ENCODE assay signal across 9 mouse cellular contexts in genomic region chr8:71324848-71325247, GRCm38 (mm10). TPM values are rescaled to one million over a fixed set of nuclear protein-coding genes. Genes with fewer than 3 reads are reported as not detected.
DNase-seq lines count a peak whose midpoint lies in the region; ATAC-seq and TF ChIP-seq lines count a peak whose summit lies in the region.
"Had no signal": no experiment of that assay in that cellular context is flagged by ENCODE, and none has a peak within 500 bp of the region (broad histone marks: within the 10 kb centered on the region; RNA-seq: fewer than 3 reads in every experiment).

No protein-coding gene starts in this region.

- no peak overlapping the region for H3K4me2 ChIP-seq in midbrain, postnatal 0 days (ENCODE audit: low read depth, low read length, poor library complexity, severe bottlenecking)
- H3K4me2 ChIP-seq in midbrain, embryonic 11.5 days = no peak overlapping the region
- no peak overlapping the region for H3K4me2 ChIP-seq in heart, postnatal 0 days (ENCODE audit: low read depth, low read length)
- no peak overlapping the region for H3K4me2 ChIP-seq in lung, postnatal 0 days (replicated peaks; ENCODE audit: low read depth, low read length)
- no peak overlapping the region for H3K4me2 ChIP-seq in forebrain, embryonic 12.5 days

- peak; percentile 34 for DNase-seq in adrenal gland, adult 2 months
- DNase-seq in adrenal gland, postnatal 4 days (ENCODE audit: low spot score in 2 of 2) = no peak
- DNase-seq in midbrain, postnatal 0 days (ENCODE audit: low spot score) = peak; percentile 14
- DNase-seq in midbrain, embryonic 11.5 days (ENCODE audit: low spot score, missing footprints) = no peak
- DNase-seq in heart, postnatal 0 days (ENCODE audit: low spot score) = no peak
- DNase-seq in lung, postnatal 0 days (ENCODE audit: low spot score) = peak; percentile 40
- no peak for DNase-seq in cerebellum, adult 11-12 months

- 95% methylated on average over 1 of the region's 1 CpGs for whole genome bisulfite sequencing in midbrain, postnatal 0 days
- WGBS in midbrain, embryonic 11.5 days = 92% methylated on average over 1 of the region's 1 CpGs
- 88% methylated on average over 1 of the region's 1 CpGs for WGBS in heart, postnatal 0 days
- WGBS in lung, postnatal 0 days = 73% methylated on average over 1 of the region's 1 CpGs
- WGBS in forebrain, embryonic 12.5 days = 91% methylated on average over 1 of the region's 1 CpGs

- no peak for ATAC-seq in midbrain, postnatal 0 days (ENCODE audit: low FRiP score)
- no peak for ATAC-seq in midbrain, embryonic 11.5 days (ENCODE audit: low FRiP score)
- ATAC-seq in heart, postnatal 0 days (ENCODE audit: insufficient read depth, low read depth) = peak; percentile 67
- ATAC-seq in lung, postnatal 0 days = 0 out of 2 replicates have a peak, but pooled peaks have one; percentile 58
- no peak for ATAC-seq in forebrain, embryonic 12.5 days (ENCODE audit: low FRiP score)

- H3K36me3 ChIP-seq in midbrain, postnatal 0 days (ENCODE audit: insufficient read depth, low read length) = peaks cover 58% of the 10 kb centered on the region
- peaks cover 19% of the 10 kb centered on the region for H3K36me3 ChIP-seq in midbrain, embryonic 11.5 days (ENCODE audit: control insufficient read depth, insufficient read depth, low read length)
- H3K36me3 ChIP-seq in heart, postnatal 0 days (replicated peaks; ENCODE audit: control insufficient read depth, insufficient read depth, low read length) = peaks cover 85% of the 10 kb centered on the region
- H3K36me3 ChIP-seq in lung, postnatal 0 days (ENCODE audit: insufficient read depth, low read length) = peaks cover 42% of the 10 kb centered on the region
- peaks cover 74% of the 10 kb centered on the region for H3K36me3 ChIP-seq in forebrain, embryonic 12.5 days (replicated peaks)

- no peaks in the 10 kb centered on the region for H3K9me3 ChIP-seq in midbrain, postnatal 0 days (ENCODE audit: low read length)
- H3K9me3 ChIP-seq in midbrain, embryonic 11.5 days (ENCODE audit: control insufficient read depth, low read length) = no peaks in the 10 kb centered on the region
- H3K9me3 ChIP-seq in heart, postnatal 0 days (replicated peaks; ENCODE audit: control insufficient read depth, low read length) = no peaks in the 10 kb centered on the region
- H3K9me3 ChIP-seq in lung, postnatal 0 days (ENCODE audit: low read length) = no peaks in the 10 kb centered on the region
- no peaks in the 10 kb centered on the region for H3K9me3 ChIP-seq in forebrain, embryonic 12.5 days

- H3K27ac ChIP-seq in midbrain, postnatal 0 days (ENCODE audit: low read depth, low read length) = no peak overlapping the region
- H3K27ac ChIP-seq in midbrain, embryonic 11.5 days (ENCODE audit: low read depth, low read length) = no peak overlapping the region
- H3K27ac ChIP-seq in heart, postnatal 0 days (ENCODE audit: low read depth) = no peak overlapping the region
- no peak overlapping the region for H3K27ac ChIP-seq in lung, postnatal 0 days (ENCODE audit: low read length)
- no peak overlapping the region for H3K27ac ChIP-seq in forebrain, embryonic 12.5 days

- no peak for TF ChIP-seq EP300 in heart, postnatal 0 days (IDR thresholded peaks at IDR 0.05; ENCODE audit: low read depth)
- no peak for TF ChIP-seq EP300 in lung, postnatal 0 days (IDR thresholded peaks at IDR 0.05)

- no peak overlapping the region for H3K4me3 ChIP-seq in midbrain, postnatal 0 days (ENCODE audit: low read depth, low read length)
- no peak overlapping the region for H3K4me3 ChIP-seq in midbrain, embryonic 11.5 days (ENCODE audit: low read depth, low read length)
- no peak overlapping the region for H3K4me3 ChIP-seq in heart, postnatal 0 days (ENCODE audit: low read depth, low read length)
- no peak overlapping the region for H3K4me3 ChIP-seq in lung, postnatal 0 days (ENCODE audit: low read depth, low read length)
- no peak overlapping the region for H3K4me3 ChIP-seq in forebrain, embryonic 12.5 days (replicated peaks)
- H3K4me3 ChIP-seq: myocyte had no signal

- no peaks in the 10 kb centered on the region for H3K27me3 ChIP-seq in midbrain, postnatal 0 days (ENCODE audit: insufficient read depth, low read length)
- H3K27me3 ChIP-seq in midbrain, embryonic 11.5 days (ENCODE audit: control insufficient read depth, insufficient read depth, low read length) = no peaks in the 10 kb centered on the region
- no peaks in the 10 kb centered on the region for H3K27me3 ChIP-seq in heart, postnatal 0 days (ENCODE audit: control insufficient read depth, insufficient read depth, low read length)
- no peaks in the 10 kb centered on the region for H3K27me3 ChIP-seq in lung, postnatal 0 days (replicated peaks; ENCODE audit: insufficient read depth, low read length)
- no peaks in the 10 kb centered on the region for H3K27me3 ChIP-seq in forebrain, embryonic 12.5 days

- no peak overlapping the region for H3K9ac ChIP-seq in midbrain, postnatal 0 days (replicated peaks; ENCODE audit: low read length, poor library complexity, severe bottlenecking)
- no peak overlapping the region for H3K9ac ChIP-seq in midbrain, embryonic 11.5 days (ENCODE audit: low read length)
- no peak overlapping the region for H3K9ac ChIP-seq in heart, postnatal 0 days (replicated peaks; ENCODE audit: low read depth, low read length)
- no peak overlapping the region for H3K9ac ChIP-seq in lung, postnatal 0 days (replicated peaks; ENCODE audit: low read depth)
- H3K9ac ChIP-seq in forebrain, embryonic 12.5 days = no peak overlapping the region

- no peaks in the 10 kb centered on the region for H3K4me1 ChIP-seq in midbrain, postnatal 0 days (ENCODE audit: insufficient read depth, low read length)
- H3K4me1 ChIP-seq in midbrain, embryonic 11.5 days (ENCODE audit: control insufficient read depth, insufficient read depth, low read length) = no peaks in the 10 kb centered on the region
- H3K4me1 ChIP-seq in heart, postnatal 0 days (ENCODE audit: control insufficient read depth, insufficient read depth) = no peaks in the 10 kb centered on the region
- no peaks in the 10 kb centered on the region for H3K4me1 ChIP-seq in lung, postnatal 0 days (ENCODE audit: insufficient read depth, low read depth, low read length)
- no peaks in the 10 kb centered on the region for H3K4me1 ChIP-seq in forebrain, embryonic 12.5 days

- peak; percentile 59 for TF ChIP-seq CTCF in midbrain, postnatal 0 days (IDR thresholded peaks at IDR 0.05)
- TF ChIP-seq CTCF in heart, postnatal 0 days (IDR thresholded peaks at IDR 0.05; ENCODE audit: low read depth) = peak; percentile 70
- peak; percentile 65 for TF ChIP-seq CTCF in lung, postnatal 0 days (IDR thresholded peaks at IDR 0.05)

RNA-seq across cellular contexts. Expression of gene Use1, which starts 41.8 kb away (rescaled TPM):
- total RNA-seq in adrenal gland, adult 2 months (2021) = 100 to 1,000 TPM; 167 to 218 TPM
- 69.3 and 79.6 TPM in 2 replicates for polyA plus RNA-seq in adrenal gland, adult 2 months (2012; rRNA removed)
- total RNA-seq in adrenal gland, postnatal 4 days (2021) = 100 to 1,000 TPM; 210 to 221 TPM
- 131 and 140 TPM in 2 replicates for total RNA-seq in midbrain, postnatal 0 days (2014; rRNA removed)
- polyA plus RNA-seq in midbrain, postnatal 0 days (2015; fragmentation: Nextera tagmentation; extraction: Ambion mirVana) = 132 and 136 TPM in 2 replicates
- 70.9 and 71.7 TPM in 2 replicates for polyA plus RNA-seq in midbrain, embryonic 11.5 days (2014; fragmentation: Nextera tagmentation; extraction: Ambion mirVana)
- 91.3 and 127 TPM in 2 replicates for total RNA-seq in heart, postnatal 0 days (2014; rRNA removed; ENCODE audit: low replicate concordance)
- 94.8 and 107 TPM in 2 replicates for polyA plus RNA-seq in heart, postnatal 0 days (2015; fragmentation: Nextera tagmentation; extraction: Ambion mirVana)
- 136 and 139 TPM in 2 replicates for polyA plus RNA-seq in lung, postnatal 0 days (2015; fragmentation: Nextera tagmentation; extraction: Ambion mirVana)
- polyA plus RNA-seq in forebrain, embryonic 12.5 days (2016; fragmentation: Nextera tagmentation; extraction: Ambion mirVana) = 76.7 and 77.1 TPM in 2 replicates

RNA-seq across cellular contexts. Expression of gene Ocel1, which starts 46.2 kb away (rescaled TPM):
- 10 to 100 TPM; 16.5 to 17.8 TPM for total RNA-seq in adrenal gland, adult 2 months (2021)
- 32.1 and 36.1 TPM in 2 replicates for polyA plus RNA-seq in adrenal gland, adult 2 months (2012; rRNA removed)
- total RNA-seq in adrenal gland, postnatal 4 days (2021) = 10 to 100 TPM; 12.0 to 13.6 TPM
- 9.4 and 10.5 TPM in 2 replicates for total RNA-seq in midbrain, postnatal 0 days (2014; rRNA removed)
- 5.4 and 5.5 TPM in 2 replicates for polyA plus RNA-seq in midbrain, postnatal 0 days (2015; fragmentation: Nextera tagmentation; extraction: Ambion mirVana)
- 2.9 and 3.3 TPM in 2 replicates for polyA plus RNA-seq in midbrain, embryonic 11.5 days (2014; fragmentation: Nextera tagmentation; extraction: Ambion mirVana)
- 10.2 and 10.6 TPM in 2 replicates for total RNA-seq in heart, postnatal 0 days (2014; rRNA removed; ENCODE audit: low replicate concordance)
- 5.7 and 5.9 TPM in 2 replicates for polyA plus RNA-seq in heart, postnatal 0 days (2015; fragmentation: Nextera tagmentation; extraction: Ambion mirVana)
- polyA plus RNA-seq in lung, postnatal 0 days (2015; fragmentation: Nextera tagmentation; extraction: Ambion mirVana) = 11.1 and 11.9 TPM in 2 replicates
- 3.2 and 4.4 TPM in 2 replicates for polyA plus RNA-seq in forebrain, embryonic 12.5 days (2016; fragmentation: Nextera tagmentation; extraction: Ambion mirVana)

RNA-seq across cellular contexts. Expression of gene Haus8, which starts 52.1 kb away (rescaled TPM):
- 10 to 100 TPM; 12.7 to 19.5 TPM for total RNA-seq in adrenal gland, adult 2 months (2021)
- 3.7 and 4.7 TPM in 2 replicates for polyA plus RNA-seq in adrenal gland, adult 2 months (2012; rRNA removed)
- 10 to 100 TPM; 22.2 to 26.2 TPM for total RNA-seq in adrenal gland, postnatal 4 days (2021)
- total RNA-seq in midbrain, postnatal 0 days (2014; rRNA removed) = 26.2 and 27.8 TPM in 2 replicates
- polyA plus RNA-seq in midbrain, postnatal 0 days (2015; fragmentation: Nextera tagmentation; extraction: Ambion mirVana) = 46.2 and 49.6 TPM in 2 replicates
- polyA plus RNA-seq in midbrain, embryonic 11.5 days (2014; fragmentation: Nextera tagmentation; extraction: Ambion mirVana) = 54.9 and 58.0 TPM in 2 replicates
- 50.6 and 53.9 TPM in 2 replicates for total RNA-seq in heart, postnatal 0 days (2014; rRNA removed; ENCODE audit: low replicate concordance)
- 58.3 and 64.3 TPM in 2 replicates for polyA plus RNA-seq in heart, postnatal 0 days (2015; fragmentation: Nextera tagmentation; extraction: Ambion mirVana)
- polyA plus RNA-seq in lung, postnatal 0 days (2015; fragmentation: Nextera tagmentation; extraction: Ambion mirVana) = 13.5 and 18.9 TPM in 2 replicates
- polyA plus RNA-seq in forebrain, embryonic 12.5 days (2016; fragmentation: Nextera tagmentation; extraction: Ambion mirVana) = 52.4 and 58.4 TPM in 2 replicates

RNA-seq across cellular contexts. Expression of gene Myo9b, which starts 52.3 kb away (rescaled TPM):
- 10 to 100 TPM; 32.6 to 34.1 TPM for total RNA-seq in adrenal gland, adult 2 months (2021)
- polyA plus RNA-seq in adrenal gland, adult 2 months (2012; rRNA removed) = 19.2 and 24.3 TPM in 2 replicates
- total RNA-seq in adrenal gland, postnatal 4 days (2021) = 10 to 100 TPM; 43.8 to 47.6 TPM
- total RNA-seq in midbrain, postnatal 0 days (2014; rRNA removed) = 32.3 and 58.1 TPM in 2 replicates
- polyA plus RNA-seq in midbrain, postnatal 0 days (2015; fragmentation: Nextera tagmentation; extraction: Ambion mirVana) = 6.9 and 7.6 TPM in 2 replicates
- 14.1 and 14.9 TPM in 2 replicates for polyA plus RNA-seq in midbrain, embryonic 11.5 days (2014; fragmentation: Nextera tagmentation; extraction: Ambion mirVana)
- 35.0 and 40.7 TPM in 2 replicates for total RNA-seq in heart, postnatal 0 days (2014; rRNA removed; ENCODE audit: low replicate concordance)
- 6.7 and 7.1 TPM in 2 replicates for polyA plus RNA-seq in heart, postnatal 0 days (2015; fragmentation: Nextera tagmentation; extraction: Ambion mirVana)
- 9.1 and 9.6 TPM in 2 replicates for polyA plus RNA-seq in lung, postnatal 0 days (2015; fragmentation: Nextera tagmentation; extraction: Ambion mirVana)
- polyA plus RNA-seq in forebrain, embryonic 12.5 days (2016; fragmentation: Nextera tagmentation; extraction: Ambion mirVana) = 26.4 and 28.3 TPM in 2 replicates

RNA-seq across cellular contexts. Expression of gene Nr2f6, which starts 56.9 kb away (rescaled TPM):
- total RNA-seq in adrenal gland, adult 2 months (2021) = 10 to 100 TPM; 49.7 to 71.5 TPM
- 335 and 389 TPM in 2 replicates for polyA plus RNA-seq in adrenal gland, adult 2 months (2012; rRNA removed)
- total RNA-seq in adrenal gland, postnatal 4 days (2021) = 10 to 100 TPM; 67.6 to 70.6 TPM
- total RNA-seq in midbrain, postnatal 0 days (2014; rRNA removed) = 95.6 and 106 TPM in 2 replicates
- polyA plus RNA-seq in midbrain, postnatal 0 days (2015; fragmentation: Nextera tagmentation; extraction: Ambion mirVana) = 31.1 and 32.9 TPM in 2 replicates
- 62.6 and 73.0 TPM in 2 replicates for polyA plus RNA-seq in midbrain, embryonic 11.5 days (2014; fragmentation: Nextera tagmentation; extraction: Ambion mirVana)
- total RNA-seq in heart, postnatal 0 days (2014; rRNA removed; ENCODE audit: low replicate concordance) = 162 and 174 TPM in 2 replicates
- 38.3 and 40.5 TPM in 2 replicates for polyA plus RNA-seq in heart, postnatal 0 days (2015; fragmentation: Nextera tagmentation; extraction: Ambion mirVana)
- polyA plus RNA-seq in lung, postnatal 0 days (2015; fragmentation: Nextera tagmentation; extraction: Ambion mirVana) = 61.5 and 69.4 TPM in 2 replicates
- 31.5 and 35.3 TPM in 2 replicates for polyA plus RNA-seq in forebrain, embryonic 12.5 days (2016; fragmentation: Nextera tagmentation; extraction: Ambion mirVana)

Comparison
In these comparisons a context has a peak if more than half of its experiments do, and no peak if none do; other contexts are left out.
1. DNase-seq: peak in adrenal gland, adult 2 months (single experiment), midbrain, postnatal 0 days (single experiment) and lung, postnatal 0 days (single experiment); none in adrenal gland, postnatal 4 days (0 of 2), midbrain, embryonic 11.5 days (single experiment), heart, postnatal 0 days (single experiment) and cerebellum, adult 11-12 months (single experiment).
2. ATAC-seq: peak in heart, postnatal 0 days (single experiment) and lung, postnatal 0 days (single experiment); none in midbrain, postnatal 0 days (single experiment), midbrain, embryonic 11.5 days (single experiment) and forebrain, embryonic 12.5 days (single experiment).
3. Peak in every context shown above with its lines, with median percentiles within 50 percentile points of each other: CTCF ChIP-seq.